Mouse (Mus musculus): ENCODE results near the gene Gm49395. TPM values are rescaled to one million over a fixed set of nuclear protein-coding genes. Genes with fewer than 3 reads are reported as not detected.
A peak's percentile ranks its signal among the peaks of the same experiment; 100 is the strongest.

Gm49395 gene
- polyA plus RNA-seq (2012; rRNA removed) (1.4 and 1.8 TPM in 2 replicates), polyA plus RNA-seq (2014; fragmentation: Nextera tagmentation; extraction: Ambion mirVana) (3.8 and 7.3 TPM in 2 replicates)

GRCm38 (mm10) chr13:115101355-115102191, at the start of gene Gm49395, which contains the start of gene Itga1:
Gene Gm49395, minus strand, starts transcription at chr13:115101921.
Gene Itga1, minus strand, starts transcription at chr13:115101964.
- peak; percentile 83 for ATAC-seq (ENCODE audit: low FRiP score, low read depth)
- WGBS, result 2% methylated on average over 39 of the region's 39 CpGs
- H3K36me3 ChIP-seq (ENCODE audit: control insufficient read depth, insufficient read depth, low read length), result no peaks in the 10 kb centered on the region
- peak within 1 kb of the TSS; percentile 59 for H3K4me3 ChIP-seq (replicated peaks; ENCODE audit: low read length)
- no peaks in the 10 kb centered on the region for H3K27me3 ChIP-seq (ENCODE audit: control insufficient read depth, insufficient read depth, low read length)
- peak within 1 kb of the TSS; percentile 58 for H3K27ac ChIP-seq (replicated peaks; ENCODE audit: low read depth, low read length)
- peak within 1 kb of the TSS; percentile 64 for H3K9ac ChIP-seq (ENCODE audit: low read depth, low read length, severe bottlenecking)
- H3K9me3 ChIP-seq (ENCODE audit: control insufficient read depth, low read length), result no peaks in the 10 kb centered on the region
- peak; percentile 80 for DNase-seq (ENCODE audit: low spot score)
- H3K4me1 ChIP-seq (ENCODE audit: control insufficient read depth, insufficient read depth, low read length), result 0 out of 2 replicates have a peak, but pooled peaks cover 4% of the 10 kb centered on the region
- H3K4me2 ChIP-seq (replicated peaks; ENCODE audit: low read depth, low read length, severe bottlenecking), result peak within 1 kb of the TSS; percentile 93
- no peak for TF ChIP-seq POLR2A (IDR thresholded peaks at IDR 0.05; ENCODE audit: borderline replicate concordance, extremely low read depth, insufficient read depth, insufficient read length)

GRCm38 (mm10) chr13:115150602-115151001, 48.9 kb upstream of the Gm49395 start:
- H3K9ac ChIP-seq (ENCODE audit: low read depth, low read length, severe bottlenecking), result no peak overlapping the region
- DNase-seq (ENCODE audit: low spot score), result no peak
- H3K27me3 ChIP-seq (ENCODE audit: control insufficient read depth, insufficient read depth, low read length), result no peaks in the 10 kb centered on the region
- H3K4me2 ChIP-seq (replicated peaks; ENCODE audit: low read depth, low read length, severe bottlenecking), result no peak overlapping the region
- H3K4me3 ChIP-seq (replicated peaks; ENCODE audit: low read length), result no peak overlapping the region
- H3K27ac ChIP-seq (replicated peaks; ENCODE audit: low read depth, low read length), result no peak overlapping the region
- ATAC-seq (ENCODE audit: low FRiP score, low read depth), result no peak
- H3K9me3 ChIP-seq (ENCODE audit: control insufficient read depth, low read length), result no peaks in the 10 kb centered on the region
- 88% methylated on average over 1 of the region's 1 CpGs for WGBS
- TF ChIP-seq POLR2A (IDR thresholded peaks at IDR 0.05; ENCODE audit: borderline replicate concordance, extremely low read depth, insufficient read depth, insufficient read length), result no peak
- no peaks in the 10 kb centered on the region for H3K36me3 ChIP-seq (ENCODE audit: control insufficient read depth, insufficient read depth, low read length)
- no peaks in the 10 kb centered on the region for H3K4me1 ChIP-seq (ENCODE audit: control insufficient read depth, insufficient read depth, low read length)

- no peak overlapping the region for H3K27ac ChIP-seq (replicated peaks; ENCODE audit: low read depth, low read length)
- H3K27me3 ChIP-seq (ENCODE audit: control insufficient read depth, insufficient read depth, low read length), result no peaks in the 10 kb centered on the region
- ATAC-seq (ENCODE audit: low FRiP score, low read depth) (no peak), DNase-seq (ENCODE audit: low spot score) (no peak)
- no peak overlapping the region for H3K4me3 ChIP-seq (replicated peaks; ENCODE audit: low read length)
- WGBS, result 78% methylated on average over 6 of the region's 6 CpGs
- H3K9me3 ChIP-seq (ENCODE audit: control insufficient read depth, low read length), result no peaks in the 10 kb centered on the region
- no peak overlapping the region for H3K9ac ChIP-seq (ENCODE audit: low read depth, low read length, severe bottlenecking)
- no peak for TF ChIP-seq POLR2A (IDR thresholded peaks at IDR 0.05; ENCODE audit: borderline replicate concordance, extremely low read depth, insufficient read depth, insufficient read length)
- no peak overlapping the region for H3K4me2 ChIP-seq (replicated peaks; ENCODE audit: low read depth, low read length, severe bottlenecking)
- no peaks in the 10 kb centered on the region for H3K36me3 ChIP-seq (ENCODE audit: control insufficient read depth, insufficient read depth, low read length)
- no peaks in the 10 kb centered on the region for H3K4me1 ChIP-seq (ENCODE audit: control insufficient read depth, insufficient read depth, low read length)
These were observed 48.1 kb upstream of the Gm49395 start for GRCm38 (mm10) chr13:115149849-115150248.

DNA sequence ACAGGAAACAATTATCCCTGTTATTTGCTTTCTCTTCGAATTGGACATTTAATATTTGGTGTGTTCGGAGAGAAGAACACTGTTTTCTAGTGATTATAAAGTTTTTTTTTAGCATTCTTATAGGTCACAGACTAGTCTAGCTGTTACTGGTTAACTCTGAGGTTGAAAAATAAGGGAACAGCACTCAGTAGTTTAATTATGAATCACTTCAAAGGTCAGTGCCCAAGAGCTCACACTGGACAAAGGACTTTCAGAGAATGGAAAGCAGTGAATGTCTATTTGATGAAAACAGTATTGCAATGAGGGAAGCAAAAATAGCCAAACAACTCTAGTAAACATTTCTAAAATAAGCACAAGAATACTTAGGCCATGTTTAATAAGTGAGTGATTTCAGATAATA, 41.9 kb upstream of the Gm49395 start:
- Histone ChIP-seq H3K9ac (ENCODE audit: low read depth, low read length, severe bottlenecking) (no peak overlapping the region), H3K4me3 (replicated peaks; ENCODE audit: low read length) (no peak overlapping the region), H3K4me1 (ENCODE audit: control insufficient read depth, insufficient read depth, low read length) (no peaks in the 10 kb centered on the region), H3K36me3 (ENCODE audit: control insufficient read depth, insufficient read depth, low read length) (no peaks in the 10 kb centered on the region), H3K27ac (replicated peaks; ENCODE audit: low read depth, low read length) (no peak overlapping the region), H3K9me3 (ENCODE audit: control insufficient read depth, low read length) (no peaks in the 10 kb centered on the region), H3K4me2 (replicated peaks; ENCODE audit: low read depth, low read length, severe bottlenecking) (no peak overlapping the region), H3K27me3 (ENCODE audit: control insufficient read depth, insufficient read depth, low read length) (no peaks in the 10 kb centered on the region)
- 78% methylated on average over 2 of the region's 2 CpGs for WGBS
- TF ChIP-seq POLR2A (IDR thresholded peaks at IDR 0.05; ENCODE audit: borderline replicate concordance, extremely low read depth, insufficient read depth, insufficient read length), result no peak
- DNase-seq (ENCODE audit: low spot score) (no peak), ATAC-seq (ENCODE audit: low FRiP score, low read depth) (no peak)

DNA sequence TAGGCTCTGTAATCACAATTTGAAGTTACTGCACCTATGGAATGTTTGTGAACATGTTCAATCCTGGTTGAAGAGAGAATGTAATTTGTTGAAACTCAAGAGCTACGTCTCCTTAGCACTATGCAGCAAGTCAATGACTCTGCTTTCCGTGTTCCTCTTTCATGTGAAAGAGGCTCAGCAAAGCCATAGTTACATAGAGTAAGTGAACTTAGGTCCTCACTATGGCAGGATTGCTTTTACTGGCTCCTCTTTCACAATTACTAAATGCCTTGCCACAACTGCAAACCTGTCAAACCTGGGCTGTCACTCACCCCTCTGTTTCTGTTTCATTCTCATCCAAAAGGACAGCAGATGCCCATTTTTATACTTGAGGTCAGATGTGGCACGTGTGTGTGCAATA, 40.3 kb upstream of the Gm49395 start:
- no peak for DNase-seq (ENCODE audit: low spot score)
- no peaks in the 10 kb centered on the region for H3K4me1 ChIP-seq (ENCODE audit: control insufficient read depth, insufficient read depth, low read length)

More for the DNA sequence above, 40.3 kb upstream of the Gm49395 start:
- ATAC-seq (ENCODE audit: low FRiP score, low read depth), result no peak
- no peak overlapping the region for H3K4me2 ChIP-seq (replicated peaks; ENCODE audit: low read depth, low read length, severe bottlenecking)
- no peaks in the 10 kb centered on the region for H3K36me3 ChIP-seq (ENCODE audit: control insufficient read depth, insufficient read depth, low read length)
- no peak overlapping the region for H3K4me3 ChIP-seq (replicated peaks; ENCODE audit: low read length)
- H3K9ac ChIP-seq (ENCODE audit: low read depth, low read length, severe bottlenecking), result no peak overlapping the region
- no peak for TF ChIP-seq POLR2A (IDR thresholded peaks at IDR 0.05; ENCODE audit: borderline replicate concordance, extremely low read depth, insufficient read depth, insufficient read length)
- no peak overlapping the region for H3K27ac ChIP-seq (replicated peaks; ENCODE audit: low read depth, low read length)
- no peaks in the 10 kb centered on the region for H3K9me3 ChIP-seq (ENCODE audit: control insufficient read depth, low read length)
- no peaks in the 10 kb centered on the region for H3K27me3 ChIP-seq (ENCODE audit: control insufficient read depth, insufficient read depth, low read length)
- WGBS, result 94% methylated on average over 3 of the region's 3 CpGs
